Mouse (Mus musculus) neural tube, embryonic 14.5 days (tissue): ENCODE measurements at regions not wholly inside any gene's neighbourhood (a gene's known extent, or its start where the extent isn't known, plus 50 kb on each side); places are given as distances from the start of the nearest gene placed in this dataset.

Source experiments
- ATAC-seq: fragments of 200-750 bp; cut with Nextera tagmentation; 2 replicates; pipeline ENCODE4 v1.8.0; 2017; ENCODE audit warnings: low read depth, mild to moderate bottlenecking, moderate TSS enrichment, moderate library complexity
- H3K27ac ChIP-seq: fragments of 300-500 bp; sonication (generic); 2 replicates; pipeline ENCODE4 v1.5.1; 2014; ENCODE audit warnings: low read depth, mild to moderate bottlenecking, control low read depth, low read length, moderate library complexity, mixed read lengths
- H3K27me3 ChIP-seq: fragments of 300-500 bp; sonication (generic); 2 replicates; pipeline ENCODE4 v1.6.1; 2014; ENCODE audit warnings: low read length; ENCODE audit not compliant: control insufficient read depth, insufficient read depth
- H3K36me3 ChIP-seq: fragments of 300-500 bp; sonication (generic); 2 replicates; pipeline ENCODE4 v1.6.1; 2014; ENCODE audit warnings: low read length, mixed read lengths; ENCODE audit not compliant: control insufficient read depth, insufficient read depth
- H3K4me1 ChIP-seq: fragments of 300-500 bp; sonication (generic); 2 replicates; pipeline ENCODE4 v1.6.1; 2014; ENCODE audit warnings: low read length; ENCODE audit not compliant: control insufficient read depth, insufficient read depth
- H3K4me2 ChIP-seq: fragments of 300-500 bp; sonication (generic); 2 replicates; pipeline ENCODE4 v1.6.1; 2014; ENCODE audit warnings: mild to moderate bottlenecking, low read depth, low read length, control low read depth
- H3K4me3 ChIP-seq: fragments of 300-500 bp; sonication (generic); 2 replicates; pipeline ENCODE4 v1.5.1; 2014; ENCODE audit warnings: low read depth, low read length, control low read depth, mixed read lengths
- H3K9ac ChIP-seq: fragments of 300-500 bp; sonication (generic); replicated peaks from 2 replicates; pipeline ENCODE4 v1.6.1; 2014; ENCODE audit warnings: low read depth, mild to moderate bottlenecking, control low read depth, low read length, mixed read lengths
- H3K9me3 ChIP-seq: fragments of 300-500 bp; sonication (generic); 2 replicates; pipeline ENCODE4 v1.6.1; 2016; ENCODE audit warnings: low read length; ENCODE audit not compliant: control insufficient read depth
- WGBS: fragments of 180-500 bp; shearing (Covaris S2); extraction: QIAGEN DNeasy Blood & Tissue Kit; methylation state at CpG from one replicate; pipeline ENCODE4 v1.1.7; 2014; 5-methylcytosine and 5-hydroxymethylcytosine counted together

- Histone ChIP-seq H3K27me3 (no peaks in the 10 kb centered on the region), H3K4me2 (no peak overlapping the region)
Measured at GRCm38 (mm10) chr11:22608945-22609344, 97.1 kb downstream of the Tmem17 start.

GRCm38 (mm10) chr11:22610433-22611101, 98.7 kb downstream of the Tmem17 start:
- Histone ChIP-seq H3K9me3 (no peaks in the 10 kb centered on the region), H3K4me1 (peaks cover 3% of the 10 kb centered on the region; the same call in 1 of the 2 replicates), H3K27ac (no peak overlapping the region), H3K36me3 (no peaks in the 10 kb centered on the region), H3K27me3 (no peaks in the 10 kb centered on the region), H3K9ac (no peak overlapping the region), H3K4me2 (no peak overlapping the region), H3K4me3 (no peak overlapping the region)
- 12% methylated on average over 12 of the region's 12 CpGs for WGBS
- no peak for ATAC-seq

More at GRCm38 (mm10) chr11:22608945-22609344, 97.1 kb downstream of the Tmem17 start:
- H3K36me3 ChIP-seq = no peaks in the 10 kb centered on the region
- H3K9me3 ChIP-seq = no peaks in the 10 kb centered on the region
- H3K9ac ChIP-seq = no peak overlapping the region
- ATAC-seq = no peak
- no peak overlapping the region for H3K27ac ChIP-seq
- peaks cover 3% of the 10 kb centered on the region; the same call in 1 of the 2 replicates for H3K4me1 ChIP-seq
- H3K4me3 ChIP-seq = no peak overlapping the region

- WGBS = 57% methylated on average over 6 of the region's 6 CpGs
- Histone ChIP-seq H3K27me3 (no peaks in the 10 kb centered on the region), H3K9ac (no peak overlapping the region), H3K4me3 (no peak overlapping the region), H3K9me3 (no peaks in the 10 kb centered on the region), H3K4me1 (peaks cover 3% of the 10 kb centered on the region; the same call in 1 of the 2 replicates), H3K36me3 (no peaks in the 10 kb centered on the region), H3K27ac (no peak overlapping the region), H3K4me2 (no peak overlapping the region)
- 0 out of 2 replicates have a peak, but pooled peaks have one; percentile 19 for ATAC-seq
Measured at GRCm38 (mm10) chr11:22611102-22611869, 99.4 kb downstream of the Tmem17 start.

- Histone ChIP-seq H3K4me2 (no peak overlapping the region), H3K27ac (no peak overlapping the region), H3K4me3 (no peak overlapping the region), H3K4me1 (peaks cover 3% of the 10 kb centered on the region; the same call in 1 of the 2 replicates), H3K9ac (no peak overlapping the region), H3K9me3 (no peaks in the 10 kb centered on the region), H3K36me3 (no peaks in the 10 kb centered on the region), H3K27me3 (0 out of 2 replicates have a peak, but pooled peaks cover 3% of the 10 kb centered on the region)
- no peak for ATAC-seq
- 38% methylated on average over 2 of the region's 2 CpGs for WGBS
Measured at GRCm38 (mm10) chr11:22613500-22613899, 101.6 kb downstream of the Tmem17 start.

GRCm38 (mm10) chr11:22617204-22617874, 105.5 kb downstream of the Tmem17 start:
- Histone ChIP-seq H3K27me3 (0 out of 2 replicates have a peak, but pooled peaks cover 3% of the 10 kb centered on the region), H3K4me2 (peak overlapping the region; percentile 54), H3K9ac (0 out of 2 replicates have a peak overlapping the region, but pooled peaks have one; percentile 21), H3K36me3 (no peaks in the 10 kb centered on the region), H3K4me3 (peak overlapping the region; percentile 28), H3K4me1 (no peaks in the 10 kb centered on the region), H3K27ac (no peak overlapping the region), H3K9me3 (no peaks in the 10 kb centered on the region)
- WGBS = 14% methylated on average over 21 of the region's 21 CpGs
- ATAC-seq = peak; percentile 97

- no peak overlapping the region for H3K4me3 ChIP-seq
- H3K27ac ChIP-seq = no peak overlapping the region
- no peaks in the 10 kb centered on the region for H3K9me3 ChIP-seq
- no peak for ATAC-seq
- H3K36me3 ChIP-seq = no peaks in the 10 kb centered on the region
- no peak overlapping the region for H3K4me2 ChIP-seq
- H3K27me3 ChIP-seq = 0 out of 2 replicates have a peak, but pooled peaks cover 3% of the 10 kb centered on the region
- H3K4me1 ChIP-seq = no peaks in the 10 kb centered on the region
- no peak overlapping the region for H3K9ac ChIP-seq
- 78% methylated on average over 8 of the region's 8 CpGs for WGBS
Measured at GRCm38 (mm10) chr11:22620912-22621705, 109.2 kb downstream of the Tmem17 start.

- H3K4me3 ChIP-seq = no peak overlapping the region
- no peak overlapping the region for H3K27ac ChIP-seq
- no peak for ATAC-seq
- no peaks in the 10 kb centered on the region for H3K36me3 ChIP-seq
- no peaks in the 10 kb centered on the region for H3K4me1 ChIP-seq
- 73% methylated on average over 6 of the region's 6 CpGs for WGBS
- no peak overlapping the region for H3K9ac ChIP-seq
- H3K4me2 ChIP-seq = no peak overlapping the region
- 0 out of 2 replicates have a peak, but pooled peaks cover 3% of the 10 kb centered on the region for H3K27me3 ChIP-seq
- H3K9me3 ChIP-seq = no peaks in the 10 kb centered on the region
Measured at GRCm38 (mm10) chr11:22621868-22622267, 110.0 kb downstream of the Tmem17 start.

GRCm38 (mm10) chr11:22622496-22622997, 110.7 kb downstream of the Tmem17 start:
- Histone ChIP-seq H3K27ac (no peak overlapping the region), H3K4me2 (no peak overlapping the region), H3K4me1 (no peaks in the 10 kb centered on the region), H3K27me3 (0 out of 2 replicates have a peak, but pooled peaks cover 3% of the 10 kb centered on the region), H3K9me3 (no peaks in the 10 kb centered on the region), H3K9ac (no peak overlapping the region), H3K36me3 (no peaks in the 10 kb centered on the region), H3K4me3 (no peak overlapping the region)
- ATAC-seq = no peak
- 57% methylated on average over 8 of the region's 8 CpGs for WGBS
